Mouse (Mus musculus) ES-Bruce4 (cell line): ENCODE measurements around the gene Clasp1. TPM values are rescaled to one million over a fixed set of nuclear protein-coding genes. Genes with fewer than 3 reads are reported as not detected.
A peak's percentile ranks its signal among the peaks of the same experiment; 100 is the strongest.

ENCODE experiments used
- H3K27ac ChIP-seq: 2 replicates; pipeline ENCODE4 v1.5.1; 2012; ENCODE audit warnings: low read length, inconsistent platforms; ENCODE audit not compliant: insufficient read depth
- H3K27me3 ChIP-seq: 2 replicates; pipeline ENCODE4 v1.6.1; 2012; ENCODE audit warnings: mild to moderate bottlenecking, low read length, inconsistent platforms; ENCODE audit not compliant: control insufficient read depth, poor library complexity, insufficient read depth, severe bottlenecking
- H3K36me3 ChIP-seq: 2 replicates; pipeline ENCODE4 v1.6.1; 2012; ENCODE audit warnings: inconsistent platforms, mild to moderate bottlenecking, low read length, moderate library complexity; ENCODE audit not compliant: control insufficient read depth, poor library complexity, insufficient read depth, severe bottlenecking
- H3K4me1 ChIP-seq: one replicate; pipeline ENCODE4 v1.8.1; 2011; ENCODE audit warnings: low read length; ENCODE audit not compliant: control insufficient read depth, insufficient read depth
- H3K4me3 ChIP-seq: 2 replicates; pipeline ENCODE4 v1.5.1; 2011; ENCODE audit warnings: low read depth, mild to moderate bottlenecking, low read length
- H3K9ac ChIP-seq: 2 replicates; pipeline ENCODE4 v1.6.1; 2012; ENCODE audit warnings: low read depth, mild to moderate bottlenecking, inconsistent platforms; ENCODE audit not compliant: poor library complexity, severe bottlenecking
- H3K9me3 ChIP-seq: replicated peaks from 2 replicates; pipeline ENCODE4 v1.6.1; 2012; ENCODE audit warnings: mild to moderate bottlenecking, low read length, inconsistent platforms; ENCODE audit not compliant: control insufficient read depth, poor library complexity, insufficient read depth, severe bottlenecking
- CTCF ChIP-seq: IDR thresholded peaks from one replicate; pipeline ENCODE4 v1.8.1; 2011; ENCODE audit warnings: low read depth, low read length
- EP300 ChIP-seq: IDR thresholded peaks from 2 replicates; pipeline ENCODE4 v1.6.1; 2011; ENCODE audit warnings: low read depth, low read length; ENCODE audit not compliant: insufficient read depth
- POLR2A ChIP-seq: IDR thresholded peaks from one replicate; pipeline ENCODE4 v1.8.1; 2011; ENCODE audit warnings: low read length; ENCODE audit not compliant: insufficient read depth
- polyA plus RNA-seq: library from polyadenylated mRNA; stranded (reverse); fragments of >200 nt; gene quantifications from 2 replicates; pipeline ENCODE4 v1.2.4, GENCODE M21; 2011; ENCODE audit warnings: low read depth; ENCODE audit not compliant: missing spikeins, insufficient read depth, insufficient read length

The Clasp1 gene
- polyA plus RNA-seq, 1 experiment = 81.0 TPM

DNA sequence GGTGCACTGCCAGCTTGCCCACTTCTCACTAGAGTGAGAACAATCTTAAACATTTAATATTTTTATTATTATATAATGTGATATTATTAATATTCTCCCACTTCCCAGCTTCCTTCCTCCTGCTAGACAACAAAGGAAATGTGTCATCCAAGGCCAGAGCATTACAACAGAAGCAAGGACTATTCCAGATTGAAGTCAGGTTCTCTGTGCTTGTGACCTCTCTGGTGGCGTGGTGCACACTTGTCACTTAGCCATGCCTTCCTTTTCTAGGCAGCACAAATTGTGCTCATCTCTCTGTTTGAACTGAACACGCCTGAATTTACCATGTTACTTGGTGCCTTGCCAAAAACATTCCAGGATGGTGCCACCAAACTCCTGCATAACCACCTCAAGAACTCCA lies 170.9 kb downstream of the Clasp1 start:
- Histone ChIP-seq H3K36me3 (peaks cover 12% of the 10 kb centered on the region), H3K4me1 (no peaks in the 10 kb centered on the region), H3K4me3 (no peak overlapping the region), H3K27ac (no peak overlapping the region), H3K27me3 (no peaks in the 10 kb centered on the region), H3K9me3 (no peaks in the 10 kb centered on the region), H3K9ac (no peak overlapping the region)
- TF ChIP-seq CTCF (no peak), EP300 (no peak), POLR2A (no peak)

DNA sequence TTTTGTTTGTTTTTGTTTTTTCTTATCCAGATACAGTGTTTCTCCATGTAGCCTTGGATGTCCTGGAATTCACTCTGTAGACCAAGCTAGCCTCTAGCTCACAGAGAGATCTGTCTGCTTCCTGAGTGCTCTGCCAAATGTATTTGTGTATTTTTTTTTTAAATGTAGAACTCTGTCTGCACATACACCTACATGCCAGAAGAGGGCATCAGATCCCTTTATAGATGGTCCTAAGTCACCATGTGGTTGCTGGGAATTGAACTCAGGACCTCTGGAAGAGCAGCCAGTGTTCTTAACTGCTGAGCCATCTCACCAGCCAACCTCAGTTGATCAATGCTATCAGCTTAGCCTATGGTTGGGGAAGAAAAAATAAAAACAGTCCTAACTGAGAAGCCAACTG lies 175.7 kb downstream of the Clasp1 start:
- Histone ChIP-seq H3K9me3 (no peaks in the 10 kb centered on the region), H3K27me3 (no peaks in the 10 kb centered on the region), H3K36me3 (peaks cover 11% of the 10 kb centered on the region), H3K9ac (no peak overlapping the region), H3K4me3 (no peak overlapping the region), H3K27ac (no peak overlapping the region), H3K4me1 (no peaks in the 10 kb centered on the region)
- no peak for TF ChIP-seq EP300
- TF ChIP-seq CTCF = peak; percentile 4

DNA sequence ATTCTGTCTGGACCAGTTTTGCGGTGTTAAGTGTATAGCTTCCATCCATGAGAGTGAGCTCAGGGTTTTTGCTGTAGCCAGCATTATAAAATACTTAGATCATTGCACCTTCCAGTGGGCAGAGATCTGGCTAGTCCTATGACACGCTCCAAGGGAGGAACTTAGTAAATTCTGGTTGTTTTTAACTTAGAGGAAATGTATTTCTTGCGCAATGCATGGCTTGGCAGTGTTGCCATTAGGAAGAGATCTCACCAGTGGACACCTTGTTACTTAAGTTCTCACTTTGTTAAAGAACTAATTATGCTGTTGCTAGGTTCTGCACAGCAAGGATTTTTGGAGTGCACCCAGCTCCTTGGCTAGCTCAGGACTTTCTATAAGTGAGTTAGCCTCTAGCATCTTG lies 178.8 kb downstream of the Clasp1 start:
- H3K9me3 ChIP-seq = no peaks in the 10 kb centered on the region
- peaks cover 9% of the 10 kb centered on the region for H3K36me3 ChIP-seq
- TF ChIP-seq POLR2A (no peak), CTCF (no peak), EP300 (no peak)
- H3K9ac ChIP-seq = no peak overlapping the region
- H3K4me3 ChIP-seq = no peak overlapping the region
- no peaks in the 10 kb centered on the region for H3K4me1 ChIP-seq
- H3K27me3 ChIP-seq = no peaks in the 10 kb centered on the region
- no peak overlapping the region for H3K27ac ChIP-seq

DNA sequence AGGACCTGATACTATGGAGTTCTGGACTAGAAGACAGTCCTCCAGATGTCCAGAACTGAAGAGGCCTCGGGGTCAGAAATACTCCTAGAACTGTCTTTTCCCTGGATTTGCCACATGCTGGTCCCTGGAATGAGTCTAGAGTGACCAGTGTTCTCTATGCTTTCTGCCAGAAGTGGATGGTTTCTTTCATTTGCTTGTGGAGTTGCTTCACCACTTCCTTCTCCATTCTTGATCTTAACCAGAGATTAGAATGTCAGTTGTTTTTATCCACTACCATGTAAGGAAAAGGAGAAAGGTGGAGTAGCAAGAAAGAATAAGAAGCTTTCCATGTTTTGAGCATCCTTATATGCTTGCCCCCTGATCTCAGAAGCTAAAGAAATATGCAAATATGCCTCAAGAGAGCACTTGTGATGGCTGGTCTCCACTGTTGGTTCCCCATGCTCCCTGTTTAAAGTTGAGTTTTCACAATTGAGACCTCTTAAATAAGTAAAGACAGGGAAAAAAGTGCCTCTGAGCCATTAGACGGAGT lies 191.4 kb downstream of the Clasp1 start:
- H3K9me3 ChIP-seq = no peaks in the 10 kb centered on the region
- no peak overlapping the region for H3K4me3 ChIP-seq
- no peak overlapping the region for H3K27ac ChIP-seq
- 0 out of 2 replicates have a peak, but pooled peaks cover 5% of the 10 kb centered on the region for H3K36me3 ChIP-seq
- no peaks in the 10 kb centered on the region for H3K4me1 ChIP-seq
- no peak overlapping the region for H3K9ac ChIP-seq
- no peaks in the 10 kb centered on the region for H3K27me3 ChIP-seq
- TF ChIP-seq CTCF = no peak
- no peak for TF ChIP-seq EP300
- no peak for TF ChIP-seq POLR2A

DNA sequence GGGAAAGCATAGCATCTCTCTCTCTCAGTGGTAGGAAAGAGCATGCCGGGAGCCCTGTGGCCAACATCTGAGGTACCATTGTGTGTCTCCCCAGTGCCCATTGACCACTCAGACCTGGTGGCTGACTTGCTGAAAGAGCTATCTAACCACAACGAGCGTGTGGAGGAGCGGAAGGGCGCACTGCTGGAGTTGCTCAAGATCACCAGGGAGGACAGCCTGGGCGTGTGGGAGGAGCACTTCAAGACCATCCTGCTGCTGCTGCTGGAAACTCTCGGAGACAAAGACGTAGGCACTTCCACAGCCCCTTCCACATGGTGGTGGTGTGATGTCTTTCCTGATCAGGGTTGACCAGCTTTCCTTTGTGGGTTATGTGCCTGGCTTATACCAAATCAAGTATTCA lies 192.3 kb downstream of the Clasp1 start:
- no peak overlapping the region for H3K4me3 ChIP-seq
- H3K36me3 ChIP-seq = 0 out of 2 replicates have a peak, but pooled peaks cover 5% of the 10 kb centered on the region
- H3K27me3 ChIP-seq = no peaks in the 10 kb centered on the region
- no peaks in the 10 kb centered on the region for H3K4me1 ChIP-seq
- no peaks in the 10 kb centered on the region for H3K9me3 ChIP-seq
- H3K27ac ChIP-seq = no peak overlapping the region
- H3K9ac ChIP-seq = no peak overlapping the region
- no peak for TF ChIP-seq CTCF
- TF ChIP-seq POLR2A = no peak
- TF ChIP-seq EP300 = no peak

DNA sequence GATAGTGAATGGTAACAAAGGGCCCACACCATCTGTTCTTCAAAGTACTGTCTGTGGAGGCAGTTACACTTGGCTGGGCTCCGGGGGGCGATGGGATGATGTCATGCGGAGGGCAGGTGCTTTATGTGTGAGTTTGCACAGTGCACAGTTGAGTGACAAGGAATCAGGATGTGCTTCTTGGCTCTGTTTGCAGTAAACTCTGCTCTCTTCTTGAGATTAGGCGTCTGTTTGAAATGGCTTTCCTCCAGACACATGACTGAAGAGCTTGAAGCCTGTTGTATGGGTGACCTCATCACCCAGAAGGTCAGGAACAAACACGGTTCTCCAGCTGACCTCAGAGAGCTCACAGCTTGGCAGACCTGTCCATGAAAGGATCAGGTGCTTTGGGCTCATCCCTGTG lies 200.9 kb downstream of the Clasp1 start:
- Histone ChIP-seq H3K4me3 (no peak overlapping the region), H3K27ac (no peak overlapping the region), H3K9me3 (peaks cover 2% of the 10 kb centered on the region; the same call in 1 of the 2 replicates), H3K27me3 (no peaks in the 10 kb centered on the region), H3K4me1 (no peaks in the 10 kb centered on the region), H3K36me3 (0 out of 2 replicates have a peak, but pooled peaks cover 5% of the 10 kb centered on the region), H3K9ac (no peak overlapping the region)
- TF ChIP-seq EP300 (0 out of 2 replicates have a peak, but pooled peaks have one; percentile 3), CTCF (no peak), POLR2A (no peak)
